Mouse (Mus musculus): ENCODE results near the gene Gpd1. TPM values are rescaled to one million over a fixed set of nuclear protein-coding genes. Genes with fewer than 3 reads are reported as not detected.

Gpd1 gene
- polyA plus RNA-seq (2014; fragmentation: Illumina TruSeq; extraction: RNeasy Lipid Tissue Mini Kit (QIAGEN cat#74804)): 0.40 TPM

GRCm38 (mm10) chr15:99717386-99718334 is at the start of gene Gpd1:
Gpd1 (plus strand) TSS chr15:99717515.

GRCm38 (mm10) chr15:99670154-99670821 is 47.0 kb upstream of the Gpd1 start, which contains the start of gene Asic1:
Asic1 (plus strand) TSS chr15:99670368.

GRCm38 (mm10) chr15:99701999-99702900 is 15.1 kb upstream of the Gpd1 start, which contains the start of gene Smarcd1:
Smarcd1 (plus strand) TSS chr15:99702129.

GRCm38 (mm10) chr15:99705440-99706048 is 11.8 kb upstream of the Gpd1 start, which contains the start of gene Gm17349:
Gm17349 (minus strand) TSS chr15:99705490.

GRCm38 (mm10) chr15:99725341-99726155 is 8.2 kb downstream of the Gpd1 start, which contains the start of gene Cox14:
Cox14 (plus strand) TSS chr15:99725618.

GRCm38 (mm10) chr15:99772881-99772924 is 55.4 kb downstream of the Gpd1 start, which contains the start of gene Cers5:
Cers5 (minus strand) TSS chr15:99772885.

Other genes starting within 250 kb of the Gpd1 start
- gene Bcdin3d, start 242.8 kb upstream of the Gpd1 start, polyA plus RNA-seq (2014; fragmentation: Illumina TruSeq; extraction: RNeasy Lipid Tissue Mini Kit (QIAGEN cat#74804)): 1.1 TPM
- gene Faim2, start 189.3 kb upstream of the Gpd1 start, polyA plus RNA-seq (2014; fragmentation: Illumina TruSeq; extraction: RNeasy Lipid Tissue Mini Kit (QIAGEN cat#74804)): not detected
- not detected for gene Aqp2, start 138.5 kb upstream of the Gpd1 start, polyA plus RNA-seq (2014; fragmentation: Illumina TruSeq; extraction: RNeasy Lipid Tissue Mini Kit (QIAGEN cat#74804))
- not detected for gene Aqp5, start 126.7 kb upstream of the Gpd1 start, polyA plus RNA-seq (2014; fragmentation: Illumina TruSeq; extraction: RNeasy Lipid Tissue Mini Kit (QIAGEN cat#74804))
- not detected for gene Aqp6, start 116.1 kb upstream of the Gpd1 start, polyA plus RNA-seq (2014; fragmentation: Illumina TruSeq; extraction: RNeasy Lipid Tissue Mini Kit (QIAGEN cat#74804))
- gene Racgap1, start 65.9 kb upstream of the Gpd1 start, polyA plus RNA-seq (2014; fragmentation: Illumina TruSeq; extraction: RNeasy Lipid Tissue Mini Kit (QIAGEN cat#74804)): 38.7 TPM
- gene Asic1, start 47.1 kb upstream of the Gpd1 start, polyA plus RNA-seq (2014; fragmentation: Illumina TruSeq; extraction: RNeasy Lipid Tissue Mini Kit (QIAGEN cat#74804)): not detected
- gene Smarcd1, start 15.4 kb upstream of the Gpd1 start, polyA plus RNA-seq (2014; fragmentation: Illumina TruSeq; extraction: RNeasy Lipid Tissue Mini Kit (QIAGEN cat#74804)): 15.0 TPM
- not detected for gene Gm17349, start 12.0 kb upstream of the Gpd1 start, polyA plus RNA-seq (2014; fragmentation: Illumina TruSeq; extraction: RNeasy Lipid Tissue Mini Kit (QIAGEN cat#74804))
- gene Cox14, start 8.1 kb downstream of the Gpd1 start, polyA plus RNA-seq (2014; fragmentation: Illumina TruSeq; extraction: RNeasy Lipid Tissue Mini Kit (QIAGEN cat#74804)): 17.2 TPM
- 110 TPM for gene Cers5, start 55.4 kb downstream of the Gpd1 start, polyA plus RNA-seq (2014; fragmentation: Illumina TruSeq; extraction: RNeasy Lipid Tissue Mini Kit (QIAGEN cat#74804))
- 38.1 TPM for gene Lima1, start 157.9 kb downstream of the Gpd1 start, polyA plus RNA-seq (2014; fragmentation: Illumina TruSeq; extraction: RNeasy Lipid Tissue Mini Kit (QIAGEN cat#74804))
- gene Fam186a, start 249.5 kb downstream of the Gpd1 start, polyA plus RNA-seq (2014; fragmentation: Illumina TruSeq; extraction: RNeasy Lipid Tissue Mini Kit (QIAGEN cat#74804)): 0.06 TPM